Mouse (Mus musculus): Measurements from ENCODE around the gene Zfp758.
"Not testable (repeated sequence)": the region's sequence is repeated elsewhere in the genome, so short reads cannot be mapped to it uniquely, and the experiment has no call there.

The Zfp758 gene

DNA sequence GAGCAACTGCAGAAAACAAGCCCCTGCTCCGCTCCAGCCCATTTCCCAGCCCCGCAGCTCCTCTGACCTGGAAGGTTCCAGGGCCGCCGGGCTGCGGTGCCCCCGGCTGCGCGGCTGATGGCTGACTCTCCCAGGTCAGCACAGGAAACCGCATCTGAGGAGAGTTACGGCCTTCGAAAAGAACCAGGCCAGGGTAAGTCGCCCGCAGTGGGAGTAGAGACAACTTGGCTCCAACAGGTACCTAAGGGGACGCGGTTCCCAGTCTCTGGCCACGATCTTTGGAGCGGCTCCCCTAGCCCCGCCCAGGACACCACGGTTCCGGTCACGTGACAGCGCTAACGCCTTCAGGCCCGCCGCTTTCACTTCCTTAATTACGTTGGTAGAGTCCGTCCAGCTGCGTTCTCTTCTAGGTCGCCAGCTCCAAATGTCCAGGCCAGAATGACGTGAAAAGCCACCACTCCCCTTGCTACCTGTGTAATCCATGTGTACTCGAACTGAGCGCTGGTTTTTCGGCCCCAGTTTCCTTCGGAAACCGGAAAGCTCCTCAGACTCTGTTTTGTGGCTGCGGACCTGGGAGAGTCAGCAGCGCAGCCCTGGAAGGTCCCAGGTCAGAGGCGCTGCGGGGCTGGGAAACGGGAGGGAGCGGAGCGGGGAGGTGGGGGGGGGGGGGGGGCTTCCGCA is at the start of gene Zfp758, which contains the start of gene Zfp944:
Zfp758 (plus strand) TSS at position 353 of the 681 bp plus-strand sequence.
Zfp944 (minus strand) TSS at position 300 of the 681 bp plus-strand sequence.
- peak; percentile 81 for DNase-seq (ENCODE audit: extremely low spot score, low spot score)

GRCm38 (mm10) chr17:22314219-22314618 is 47.0 kb upstream of the Zfp758 start:
- DNase-seq (ENCODE audit: extremely low spot score, low spot score), result peak; percentile 14

- DNase-seq (ENCODE audit: extremely low spot score, low spot score), result peak; percentile 78
Measured at GRCm38 (mm10) chr17:22314730-22315226, 46.5 kb upstream of the Zfp758 start, which contains the start of gene CT030661.1. Gene CT030661.1, minus strand, starts transcription at chr17:22314837.

GRCm38 (mm10) chr17:22315247-22315646 is 46.0 kb upstream of the Zfp758 start:
- not testable (repeated sequence) for DNase-seq (ENCODE audit: extremely low spot score, low spot score)

GRCm38 (mm10) chr17:22352794-22353193 is 8.5 kb upstream of the Zfp758 start:
- no peak for DNase-seq (ENCODE audit: extremely low spot score, low spot score)

DNA sequence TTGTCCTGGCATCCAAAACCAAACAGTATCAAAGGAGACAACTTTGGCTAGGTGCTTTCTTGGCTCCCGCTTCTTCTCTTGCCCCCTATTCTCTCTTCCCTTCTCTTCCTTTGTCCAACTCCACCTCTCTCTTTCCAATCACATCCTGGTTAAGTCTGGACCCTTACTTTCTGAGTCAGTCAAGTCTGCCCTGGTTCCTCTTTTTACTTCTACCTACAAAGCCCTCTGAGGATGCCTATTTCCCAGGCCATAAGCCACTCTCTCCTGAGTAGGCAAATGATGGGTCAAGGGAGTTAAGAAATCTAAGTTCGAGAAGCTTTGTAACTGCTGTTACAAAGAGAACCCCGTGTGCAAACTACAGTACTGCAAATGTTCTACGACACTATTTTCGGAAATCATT is 681 bp upstream of the Zfp758 start:
- no peak for DNase-seq (ENCODE audit: extremely low spot score, low spot score)

DNA sequence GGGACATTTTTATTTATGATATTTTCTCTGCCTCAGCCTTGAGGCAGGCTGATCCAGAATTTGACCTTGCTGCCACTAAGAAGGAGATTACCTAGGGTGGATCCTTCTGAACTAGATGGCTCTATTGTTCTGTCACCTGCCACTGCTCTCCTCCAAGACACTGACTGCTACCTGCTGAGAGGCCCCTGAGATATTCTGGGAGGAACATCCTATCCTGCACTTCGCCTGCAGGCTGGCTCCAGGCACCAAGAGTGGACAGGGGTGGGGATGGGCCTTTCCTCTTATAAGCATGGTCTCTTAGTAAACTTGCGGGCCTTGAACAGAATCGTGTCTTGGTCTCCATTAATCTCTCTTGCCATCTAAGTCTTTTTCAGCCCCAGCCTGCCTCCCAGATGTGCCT is 2.6 kb downstream of the Zfp758 start:
- DNase-seq (ENCODE audit: extremely low spot score, low spot score), result no peak

GRCm38 (mm10) chr17:22410756-22411155 is 49.5 kb downstream of the Zfp758 start:
- no peak for DNase-seq (ENCODE audit: extremely low spot score, low spot score)

DNA sequence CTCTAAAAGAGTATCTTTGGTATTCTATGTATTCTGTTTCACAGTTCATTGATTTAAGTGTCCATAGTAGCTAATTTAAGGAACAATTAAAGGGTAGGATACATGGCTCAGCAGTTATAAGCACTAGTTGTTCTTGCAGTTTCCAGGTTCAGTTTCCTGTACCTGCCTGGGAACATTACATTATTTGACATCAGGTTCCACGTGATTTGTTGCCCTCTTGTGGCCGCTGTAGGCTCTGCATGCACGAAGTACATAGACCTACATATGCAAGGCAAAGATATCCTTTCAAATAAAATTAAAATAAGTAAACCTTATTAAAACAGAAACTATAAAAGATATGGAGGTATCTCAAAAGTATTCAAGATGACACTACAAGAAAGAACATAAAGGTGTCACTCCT is 56.3 kb downstream of the Zfp758 start:
- peak; percentile 54 for DNase-seq (ENCODE audit: extremely low spot score, low spot score)

DNA sequence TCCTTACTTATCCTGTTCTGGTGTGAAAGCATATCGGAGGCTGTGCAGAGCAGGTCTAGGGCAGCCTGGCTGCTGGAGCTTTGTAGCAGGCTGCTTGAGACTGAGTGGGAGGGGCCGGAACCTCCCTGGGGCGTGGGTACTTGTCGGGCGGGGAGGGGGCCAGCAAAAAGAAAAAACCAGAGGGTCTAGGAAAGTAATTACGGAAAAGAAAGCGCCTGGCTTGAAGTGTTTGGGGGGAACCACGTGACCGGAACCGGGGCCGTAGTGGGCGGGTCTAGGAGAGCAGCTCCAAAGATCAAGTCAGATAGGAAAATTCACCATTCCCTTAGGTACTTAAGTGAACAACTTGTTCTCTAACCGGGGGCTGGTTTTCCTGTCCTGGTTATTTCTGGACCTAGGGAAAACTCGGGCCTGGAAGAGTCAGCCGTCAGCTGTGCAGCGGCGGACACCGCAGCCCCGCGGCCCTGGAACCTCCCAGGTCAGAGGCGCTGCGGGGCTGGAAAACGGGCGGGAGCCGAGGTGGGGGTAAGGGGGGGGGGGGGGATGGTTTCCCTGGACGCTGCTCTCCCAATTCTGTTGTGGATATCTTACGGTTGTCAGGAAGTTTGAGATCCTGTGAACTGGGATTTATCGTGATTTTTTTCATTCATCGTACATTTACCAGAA is 62.8 kb downstream of the Zfp758 start, which contains the start of gene Zfp946:
Zfp946 (plus strand) TSS at position 271 of the 666 bp plus-strand sequence.
- peak; percentile 92 for DNase-seq (ENCODE audit: extremely low spot score, low spot score)

DNA sequence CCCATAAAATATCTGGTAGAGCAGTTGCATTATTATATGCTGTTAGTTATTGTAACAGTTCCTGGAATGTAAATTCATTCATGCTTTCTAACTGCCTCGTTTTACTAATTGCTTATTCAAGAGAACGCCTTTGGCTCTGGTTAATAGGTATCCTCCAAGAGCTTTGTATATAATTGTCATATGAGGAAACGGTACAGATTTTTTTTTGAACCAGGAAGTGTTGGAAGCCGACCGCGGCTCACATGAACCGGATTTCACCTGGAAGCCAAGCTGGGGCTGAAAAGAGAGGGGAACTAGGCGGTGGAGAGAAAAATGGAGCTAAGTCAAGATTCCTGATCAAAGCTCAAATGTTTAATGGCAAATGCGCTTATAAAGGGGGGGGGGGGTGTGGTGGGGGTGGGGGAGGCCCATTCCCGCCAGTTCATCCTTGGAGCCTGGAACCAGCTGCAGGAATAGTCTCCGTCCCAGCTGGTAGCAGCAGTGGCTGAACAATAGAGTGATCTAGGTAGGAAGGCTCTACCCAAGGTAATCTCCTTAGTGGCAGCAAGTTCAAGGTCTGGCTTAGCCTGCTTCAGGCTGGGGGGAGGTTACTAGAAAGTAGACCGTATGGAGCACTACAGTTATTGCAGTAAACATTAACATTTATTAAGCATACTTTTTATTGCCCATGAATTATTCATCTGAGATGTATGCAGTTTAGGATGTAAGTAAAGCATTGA is 63.5 kb downstream of the Zfp758 start:
- peak; percentile 27 for DNase-seq (ENCODE audit: extremely low spot score, low spot score)

Measured in neural tube, embryonic 10.5 days (tissue).